Mouse (Mus musculus): ENCODE results near the gene Ndufb7. TPM values are rescaled to one million over a fixed set of nuclear protein-coding genes. Genes with fewer than 3 reads are reported as not detected.
"Not testable (repeated sequence)": the region's sequence is repeated elsewhere in the genome, so short reads cannot be mapped to it uniquely, and the experiment has no call there.

Ndufb7 gene
- 342 and 357 TPM in 2 replicates for polyA plus RNA-seq (2016; fragmentation: Nextera tagmentation; extraction: Ambion mirVana)

DNA sequence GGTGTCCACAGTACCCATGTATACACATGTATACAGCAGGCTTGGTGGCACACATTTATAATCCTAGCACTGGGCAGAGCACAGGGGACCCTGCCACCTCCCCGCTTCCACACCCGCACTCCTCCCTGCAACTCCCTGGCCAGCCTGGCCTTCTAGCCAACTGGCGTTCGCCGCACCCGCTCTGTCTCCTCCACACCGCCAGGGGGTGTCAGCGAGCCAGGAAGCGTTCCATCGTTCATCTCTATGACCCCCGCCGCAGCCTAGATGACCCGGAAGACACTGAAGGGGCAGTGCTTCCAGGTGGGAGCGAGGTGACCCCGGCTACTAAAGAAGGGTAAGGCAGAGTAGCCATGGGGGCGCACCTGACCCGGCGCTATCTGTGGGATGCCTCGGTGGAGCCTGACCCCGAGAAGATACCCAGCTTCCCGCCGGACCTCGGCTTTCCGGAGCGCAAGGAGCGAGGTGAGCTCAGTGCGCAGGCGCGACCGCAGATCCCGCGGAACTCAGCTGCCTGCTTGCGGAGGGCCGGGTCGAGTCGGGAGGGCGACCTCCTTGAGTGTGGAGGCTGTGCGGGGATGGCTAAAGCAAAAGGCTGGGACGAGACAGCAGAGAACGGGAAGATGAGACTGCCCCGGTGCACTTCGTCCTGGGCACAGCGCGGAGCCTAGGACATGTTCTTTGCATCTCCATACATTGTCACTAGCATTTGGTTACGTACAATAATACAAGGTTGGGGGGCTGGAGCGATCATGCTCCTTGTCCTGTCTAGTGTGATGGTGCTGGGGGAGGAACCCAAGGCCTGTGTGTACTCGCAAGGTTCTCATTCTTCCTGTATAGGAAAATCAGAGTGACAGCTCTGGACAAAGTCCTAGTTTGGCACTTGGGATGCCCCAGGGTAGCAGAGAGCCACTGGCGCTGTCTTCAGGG lies at the start of gene Ndufb7:
Ndufb7 (plus strand) TSS at position 203 of the 927 bp plus-strand sequence.
- under 1% methylated on average over 48 of the region's 48 CpGs for WGBS
- Histone ChIP-seq H3K4me1 (peaks cover 18% of the 10 kb centered on the region), H3K27me3 (ENCODE audit: poor library complexity, severe bottlenecking) (no peaks in the 10 kb centered on the region), H3K9me3 (no peaks in the 10 kb centered on the region), H3K27ac (peak within 1 kb of the TSS; percentile 89), H3K36me3 (replicated peaks) (peaks cover 31% of the 10 kb centered on the region), H3K4me3 (peak within 1 kb of the TSS; percentile 62)
- DNase-seq (ENCODE audit: extremely low spot score, low spot score): peak; percentile 96

- peaks cover 11% of the 10 kb centered on the region for H3K9me3 ChIP-seq
- no peak overlapping the region for H3K27ac ChIP-seq
- DNase-seq (ENCODE audit: extremely low spot score, low spot score): no peak
- no peak overlapping the region for H3K4me3 ChIP-seq
- H3K4me1 ChIP-seq: no peaks in the 10 kb centered on the region
- WGBS: 78% methylated on average over 3 of the region's 3 CpGs
- no peaks in the 10 kb centered on the region for H3K27me3 ChIP-seq (ENCODE audit: poor library complexity, severe bottlenecking)
- no peaks in the 10 kb centered on the region for H3K36me3 ChIP-seq (replicated peaks)
These were observed 46.0 kb upstream of the Ndufb7 start for GRCm38 (mm10) chr8:83520432-83520831.

- DNase-seq (ENCODE audit: extremely low spot score, low spot score); H3K36me3 ChIP-seq (replicated peaks); H3K4me3 ChIP-seq; H3K27me3 ChIP-seq (ENCODE audit: poor library complexity, severe bottlenecking); H3K27ac ChIP-seq; H3K4me1 ChIP-seq: not testable (repeated sequence)
- 86% methylated on average over 3 of the region's 3 CpGs for WGBS
- H3K9me3 ChIP-seq: peaks cover 11% of the 10 kb centered on the region
These were observed 45.6 kb upstream of the Ndufb7 start for GRCm38 (mm10) chr8:83520907-83521306.

DNA sequence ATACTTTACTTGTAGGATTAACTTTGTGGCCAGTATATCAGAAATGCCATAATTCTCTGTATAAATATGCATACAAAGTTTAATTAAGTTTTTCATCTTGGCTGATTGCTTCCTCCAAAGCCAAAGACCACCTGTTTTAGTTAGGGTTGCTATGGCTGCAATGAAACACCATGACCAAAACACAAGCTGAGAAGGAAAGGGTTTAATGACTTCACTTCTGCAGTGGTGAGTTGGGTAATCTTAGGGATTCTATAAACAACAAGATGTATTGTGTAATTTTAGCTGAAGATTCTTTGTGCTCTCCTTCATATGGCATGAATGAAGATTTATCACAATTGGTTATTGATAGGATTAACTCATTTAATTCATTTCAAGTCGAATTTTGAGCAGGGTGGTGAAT lies 45.2 kb upstream of the Ndufb7 start:
- Histone ChIP-seq H3K27ac (no peak overlapping the region), H3K4me1 (no peaks in the 10 kb centered on the region), H3K27me3 (ENCODE audit: poor library complexity, severe bottlenecking) (no peaks in the 10 kb centered on the region), H3K4me3 (no peak overlapping the region), H3K36me3 (replicated peaks) (no peaks in the 10 kb centered on the region), H3K9me3 (peaks cover 11% of the 10 kb centered on the region)
- WGBS: 37% methylated on average over 1 of the region's 1 CpGs
- no peak for DNase-seq (ENCODE audit: extremely low spot score, low spot score)

DNA sequence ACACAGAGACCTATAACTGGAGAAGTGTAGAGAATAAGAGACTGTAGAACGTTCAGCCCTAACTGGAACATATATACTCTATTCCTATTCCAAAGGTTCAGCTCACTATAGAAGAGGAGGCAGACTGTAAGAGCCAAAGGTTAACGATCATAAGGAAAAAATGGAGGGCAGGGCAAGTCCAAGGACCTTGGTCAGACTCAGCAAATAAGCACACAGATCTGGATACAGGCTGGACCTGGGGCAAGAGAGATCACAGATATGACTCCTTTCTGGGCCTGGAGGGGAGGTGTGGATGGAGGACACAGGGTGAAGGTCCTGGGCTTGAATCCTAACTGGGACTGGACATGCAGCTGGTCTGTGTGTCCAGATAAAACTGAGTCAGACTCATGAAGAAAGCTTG lies 31.7 kb upstream of the Ndufb7 start:
- H3K4me3 ChIP-seq: no peak overlapping the region
- H3K9me3 ChIP-seq: no peaks in the 10 kb centered on the region
- no peaks in the 10 kb centered on the region for H3K4me1 ChIP-seq
- no peaks in the 10 kb centered on the region for H3K36me3 ChIP-seq (replicated peaks)
- no peak for DNase-seq (ENCODE audit: extremely low spot score, low spot score)
- 89% methylated on average over 2 of the region's 2 CpGs for WGBS
- no peaks in the 10 kb centered on the region for H3K27me3 ChIP-seq (ENCODE audit: poor library complexity, severe bottlenecking)
- H3K27ac ChIP-seq: no peak overlapping the region

DNA sequence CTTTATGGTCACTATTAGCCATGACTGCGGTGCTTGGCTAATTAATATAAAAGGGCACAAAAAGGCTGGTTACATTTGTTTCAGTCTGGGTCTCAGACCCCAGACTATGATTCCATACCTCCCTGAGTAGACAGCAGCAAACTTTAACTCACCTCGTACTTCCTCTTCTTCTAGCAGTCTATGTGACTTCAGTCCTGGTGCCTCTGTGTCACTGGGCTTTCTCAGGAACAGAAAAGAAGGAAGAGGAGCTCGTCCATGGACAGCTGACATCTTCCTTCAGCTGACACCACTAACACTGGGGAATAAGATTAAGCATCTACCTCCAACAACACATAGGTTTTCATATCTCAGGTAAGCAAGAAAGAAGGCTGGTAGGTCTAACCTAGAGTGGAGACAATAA lies 30.7 kb upstream of the Ndufb7 start, which contains the start of gene Olfr370:
Olfr370 (plus strand) TSS at position 45 of the 400 bp plus-strand sequence.
- no peaks in the 10 kb centered on the region for H3K9me3 ChIP-seq
- no peaks in the 10 kb centered on the region for H3K27me3 ChIP-seq (ENCODE audit: poor library complexity, severe bottlenecking)
- no peak within 1 kb of the TSS for H3K27ac ChIP-seq
- H3K36me3 ChIP-seq (replicated peaks): no peaks in the 10 kb centered on the region
- no peaks in the 10 kb centered on the region for H3K4me1 ChIP-seq
- DNase-seq (ENCODE audit: extremely low spot score, low spot score): no peak
- 82% methylated on average over 3 of the region's 3 CpGs for WGBS
- H3K4me3 ChIP-seq: no peak within 1 kb of the TSS

DNA sequence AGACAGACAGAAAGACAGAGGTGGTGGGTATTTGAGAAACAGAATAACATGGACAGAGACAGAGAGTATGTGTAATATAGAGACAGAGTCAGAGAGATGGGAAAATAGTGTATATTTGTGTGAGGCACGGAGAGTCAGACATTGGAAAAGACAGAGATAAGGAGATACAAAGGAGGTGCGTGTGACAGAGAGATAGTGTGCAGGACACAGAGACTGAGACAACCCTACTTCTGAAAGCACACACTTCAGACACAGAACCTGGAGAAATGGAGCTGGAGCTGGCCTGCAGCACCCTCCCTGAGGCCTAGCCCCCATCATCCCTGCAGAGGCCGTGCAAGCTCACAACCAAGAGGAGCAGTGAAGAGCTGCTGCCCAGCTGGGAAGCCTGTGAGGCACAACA lies 3.8 kb upstream of the Ndufb7 start:
- H3K9me3 ChIP-seq: no peaks in the 10 kb centered on the region
- H3K4me1 ChIP-seq: peaks cover 6% of the 10 kb centered on the region
- no peaks in the 10 kb centered on the region for H3K27me3 ChIP-seq (ENCODE audit: poor library complexity, severe bottlenecking)
- no peak overlapping the region for H3K4me3 ChIP-seq
- no peak overlapping the region for H3K27ac ChIP-seq
- H3K36me3 ChIP-seq (replicated peaks): no peaks in the 10 kb centered on the region
- DNase-seq (ENCODE audit: extremely low spot score, low spot score): no peak
- 78% methylated on average over 3 of the region's 3 CpGs for WGBS

DNA sequence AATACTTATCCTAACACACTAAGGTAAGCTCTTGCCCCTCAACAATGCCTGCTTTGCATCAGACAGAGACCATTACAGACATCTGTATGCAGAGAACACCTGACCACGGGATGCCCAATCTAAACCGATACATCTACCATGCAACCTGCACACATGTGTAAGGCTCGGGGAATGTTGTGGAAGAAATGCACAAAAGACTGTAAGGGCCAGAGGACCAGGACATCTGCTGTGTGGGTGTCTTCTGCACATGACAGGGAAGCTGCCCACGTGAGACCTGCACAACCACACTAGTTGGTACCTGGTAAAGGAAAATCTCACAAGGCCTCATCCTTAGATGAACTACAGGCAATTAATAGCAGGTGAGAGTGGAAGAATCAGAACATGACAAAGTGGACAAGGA lies 3.2 kb upstream of the Ndufb7 start:
- no peaks in the 10 kb centered on the region for H3K27me3 ChIP-seq (ENCODE audit: poor library complexity, severe bottlenecking)
- 77% methylated on average over 4 of the region's 4 CpGs for WGBS

DNA sequence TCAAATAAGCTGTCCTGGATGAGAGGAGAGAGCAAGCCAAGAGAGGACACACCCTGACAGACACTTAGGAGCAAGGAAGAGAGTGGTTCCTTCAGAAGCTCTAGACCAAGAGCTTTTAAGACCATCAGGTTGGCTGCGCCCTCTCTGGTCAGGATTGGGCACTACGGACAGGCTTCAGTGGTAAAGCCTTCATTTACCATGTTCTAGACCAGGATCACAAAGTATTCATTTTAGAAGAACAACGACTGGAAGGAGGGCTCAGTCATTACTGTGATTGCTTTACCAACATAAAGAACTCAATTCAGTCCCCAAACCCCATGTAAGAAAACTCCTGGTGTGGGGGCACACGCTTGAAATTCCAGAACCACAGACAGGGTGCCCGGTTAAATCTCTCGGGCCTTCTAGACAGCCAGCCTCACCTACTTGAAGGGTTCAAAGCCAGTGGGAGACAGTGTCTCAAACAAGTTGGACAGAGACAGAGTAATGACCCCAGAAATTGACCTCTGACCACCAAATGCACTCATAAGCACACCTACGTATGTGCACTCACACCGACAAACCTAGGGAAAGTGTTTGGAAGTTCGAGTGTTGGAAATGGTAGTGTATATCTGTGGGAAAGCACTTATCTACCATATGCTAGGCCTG lies 618 bp upstream of the Ndufb7 start:
- peak overlapping the region; percentile 62; the same call in 1 of the 2 replicates for H3K4me3 ChIP-seq
- no peaks in the 10 kb centered on the region for H3K27me3 ChIP-seq (ENCODE audit: poor library complexity, severe bottlenecking)
- 76% methylated on average over 9 of the region's 9 CpGs for WGBS
- peaks cover 18% of the 10 kb centered on the region for H3K4me1 ChIP-seq
- no peaks in the 10 kb centered on the region for H3K9me3 ChIP-seq
- H3K27ac ChIP-seq: no peak overlapping the region
- H3K36me3 ChIP-seq (replicated peaks): peaks cover 22% of the 10 kb centered on the region
- DNase-seq (ENCODE audit: extremely low spot score, low spot score): no peak

More for the DNA sequence above, 3.2 kb upstream of the Ndufb7 start:
- Histone ChIP-seq H3K36me3 (replicated peaks) (no peaks in the 10 kb centered on the region), H3K9me3 (no peaks in the 10 kb centered on the region), H3K4me3 (no peak overlapping the region), H3K27ac (no peak overlapping the region), H3K4me1 (peaks cover 12% of the 10 kb centered on the region)
- no peak for DNase-seq (ENCODE audit: extremely low spot score, low spot score)

GRCm38 (mm10) chr8:83567668-83568067 lies 1.2 kb downstream of the Ndufb7 start:
- H3K27me3 ChIP-seq (ENCODE audit: poor library complexity, severe bottlenecking): no peaks in the 10 kb centered on the region
- DNase-seq (ENCODE audit: extremely low spot score, low spot score): no peak
- WGBS: 57% methylated on average over 3 of the region's 3 CpGs
- H3K9me3 ChIP-seq: no peaks in the 10 kb centered on the region
- H3K36me3 ChIP-seq (replicated peaks): peaks cover 41% of the 10 kb centered on the region
- 0 out of 2 replicates have a peak overlapping the region, but pooled peaks have one; percentile 89 for H3K27ac ChIP-seq
- H3K4me3 ChIP-seq: peak overlapping the region; percentile 62
- H3K4me1 ChIP-seq: peaks cover 18% of the 10 kb centered on the region

GRCm38 (mm10) chr8:83568128-83568527 lies 1.7 kb downstream of the Ndufb7 start:
- Histone ChIP-seq H3K27ac (no peak overlapping the region), H3K4me1 (peaks cover 18% of the 10 kb centered on the region), H3K27me3 (ENCODE audit: poor library complexity, severe bottlenecking) (no peaks in the 10 kb centered on the region), H3K4me3 (peak overlapping the region; percentile 62), H3K36me3 (replicated peaks) (peaks cover 45% of the 10 kb centered on the region), H3K9me3 (no peaks in the 10 kb centered on the region)
- DNase-seq (ENCODE audit: extremely low spot score, low spot score): no peak
- WGBS: 75% methylated on average over 5 of the region's 5 CpGs

DNA sequence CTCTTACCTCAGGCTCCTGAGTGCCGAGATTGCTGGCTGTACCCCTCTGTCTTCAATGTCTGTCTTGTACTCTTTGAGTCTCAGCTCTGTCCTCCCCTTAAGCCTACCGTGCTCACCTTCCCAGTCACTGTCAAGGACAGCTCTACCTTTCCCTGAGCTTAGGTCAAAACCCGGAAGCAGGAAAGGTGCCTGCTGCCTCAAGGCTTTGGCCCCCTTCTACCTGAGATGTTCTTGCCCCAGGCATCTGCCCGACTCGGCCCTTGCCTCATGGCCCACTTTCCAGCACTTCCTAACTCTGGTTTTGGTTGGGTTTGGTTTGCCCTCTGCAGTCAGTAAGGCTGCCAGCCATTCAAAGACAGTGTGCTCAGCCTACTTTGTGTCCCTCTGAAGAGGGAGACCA lies 2.3 kb downstream of the Ndufb7 start:
- Histone ChIP-seq H3K4me3 (no peak overlapping the region), H3K36me3 (replicated peaks) (peaks cover 51% of the 10 kb centered on the region), H3K4me1 (peaks cover 19% of the 10 kb centered on the region), H3K27me3 (ENCODE audit: poor library complexity, severe bottlenecking) (no peaks in the 10 kb centered on the region), H3K9me3 (no peaks in the 10 kb centered on the region), H3K27ac (no peak overlapping the region)
- 81% methylated on average over 5 of the region's 5 CpGs for WGBS
- DNase-seq (ENCODE audit: extremely low spot score, low spot score): no peak

- Histone ChIP-seq H3K36me3 (replicated peaks) (peaks cover 56% of the 10 kb centered on the region), H3K27ac (no peak overlapping the region), H3K27me3 (ENCODE audit: poor library complexity, severe bottlenecking) (no peaks in the 10 kb centered on the region), H3K4me3 (no peak overlapping the region), H3K4me1 (peaks cover 22% of the 10 kb centered on the region), H3K9me3 (no peaks in the 10 kb centered on the region)
- WGBS: 82% methylated on average over 4 of the region's 4 CpGs
- no peak for DNase-seq (ENCODE audit: extremely low spot score, low spot score)
These were observed 2.7 kb downstream of the Ndufb7 start for GRCm38 (mm10) chr8:83569165-83569564.
